Mouse (Mus musculus) ES-Bruce4 (cell line): Measurements from ENCODE around the gene Slc16a9. TPM values are rescaled to one million over a fixed set of nuclear protein-coding genes. Genes with fewer than 3 reads are reported as not detected.
A peak's percentile ranks its signal among the peaks of the same experiment; 100 is the strongest.

Experiments
- H3K27ac ChIP-seq: 2 replicates; pipeline ENCODE4 v1.5.1; 2012; ENCODE audit warnings: low read length, inconsistent platforms; ENCODE audit not compliant: insufficient read depth
- H3K27me3 ChIP-seq: 2 replicates; pipeline ENCODE4 v1.6.1; 2012; ENCODE audit warnings: mild to moderate bottlenecking, low read length, inconsistent platforms; ENCODE audit not compliant: control insufficient read depth, poor library complexity, insufficient read depth, severe bottlenecking
- H3K36me3 ChIP-seq: 2 replicates; pipeline ENCODE4 v1.6.1; 2012; ENCODE audit warnings: inconsistent platforms, mild to moderate bottlenecking, low read length, moderate library complexity; ENCODE audit not compliant: control insufficient read depth, poor library complexity, insufficient read depth, severe bottlenecking
- H3K4me1 ChIP-seq: one replicate; pipeline ENCODE4 v1.8.1; 2011; ENCODE audit warnings: low read length; ENCODE audit not compliant: control insufficient read depth, insufficient read depth
- H3K4me3 ChIP-seq: 2 replicates; pipeline ENCODE4 v1.5.1; 2011; ENCODE audit warnings: low read depth, mild to moderate bottlenecking, low read length
- H3K9ac ChIP-seq: 2 replicates; pipeline ENCODE4 v1.6.1; 2012; ENCODE audit warnings: low read depth, mild to moderate bottlenecking, inconsistent platforms; ENCODE audit not compliant: poor library complexity, severe bottlenecking
- H3K9me3 ChIP-seq: replicated peaks from 2 replicates; pipeline ENCODE4 v1.6.1; 2012; ENCODE audit warnings: mild to moderate bottlenecking, low read length, inconsistent platforms; ENCODE audit not compliant: control insufficient read depth, poor library complexity, insufficient read depth, severe bottlenecking
- CTCF ChIP-seq: IDR thresholded peaks from one replicate; pipeline ENCODE4 v1.8.1; 2011; ENCODE audit warnings: low read depth, low read length
- EP300 ChIP-seq: IDR thresholded peaks from 2 replicates; pipeline ENCODE4 v1.6.1; 2011; ENCODE audit warnings: low read depth, low read length; ENCODE audit not compliant: insufficient read depth
- POLR2A ChIP-seq: IDR thresholded peaks from one replicate; pipeline ENCODE4 v1.8.1; 2011; ENCODE audit warnings: low read length; ENCODE audit not compliant: insufficient read depth
- polyA plus RNA-seq: library from polyadenylated mRNA; stranded (reverse); fragments of >200 nt; gene quantifications from 2 replicates; pipeline ENCODE4 v1.2.4, GENCODE M21; 2011; ENCODE audit warnings: low read depth; ENCODE audit not compliant: missing spikeins, insufficient read depth, insufficient read length

Slc16a9 gene
- polyA plus RNA-seq, 1 experiment: 5.2 TPM

DNA sequence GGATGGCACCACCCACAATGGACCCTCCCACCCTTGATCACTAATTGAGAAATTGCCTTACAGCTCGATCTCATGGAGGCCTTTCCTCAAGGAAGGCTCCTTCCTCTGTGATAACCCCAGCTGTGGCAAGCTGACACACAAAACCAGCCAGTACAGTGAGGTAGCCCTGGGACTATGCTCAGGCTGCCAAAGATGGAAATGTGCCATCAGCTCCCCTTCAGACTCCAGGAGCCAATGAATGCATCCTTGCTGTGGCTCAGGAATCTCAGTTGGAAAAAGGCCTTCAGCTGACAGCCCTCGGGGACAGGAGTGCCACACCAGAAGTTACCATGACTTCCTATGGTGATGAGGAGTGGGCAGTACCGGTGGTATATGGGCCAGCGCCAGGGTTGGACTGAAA is 9.8 kb downstream of the Slc16a9 start:
- no peaks in the 10 kb centered on the region; the same call in 1 of the 2 replicates for H3K9me3 ChIP-seq
- H3K27me3 ChIP-seq: no peaks in the 10 kb centered on the region
- TF ChIP-seq EP300: no peak
- no peak for TF ChIP-seq CTCF
- TF ChIP-seq POLR2A: no peak
- H3K4me1 ChIP-seq: no peaks in the 10 kb centered on the region
- no peak overlapping the region for H3K4me3 ChIP-seq
- no peaks in the 10 kb centered on the region for H3K36me3 ChIP-seq
- no peak overlapping the region for H3K27ac ChIP-seq
- no peak overlapping the region for H3K9ac ChIP-seq

GRCm38 (mm10) chr10:70255601-70256210 is 10.8 kb downstream of the Slc16a9 start:
- no peaks in the 10 kb centered on the region for H3K36me3 ChIP-seq
- H3K4me3 ChIP-seq: peak overlapping the region; percentile 48
- peak; percentile 27 for TF ChIP-seq CTCF
- TF ChIP-seq POLR2A: no peak
- H3K27me3 ChIP-seq: no peaks in the 10 kb centered on the region
- no peak overlapping the region for H3K9ac ChIP-seq
- H3K27ac ChIP-seq: no peak overlapping the region
- H3K4me1 ChIP-seq: no peaks in the 10 kb centered on the region
- H3K9me3 ChIP-seq: no peaks in the 10 kb centered on the region

DNA sequence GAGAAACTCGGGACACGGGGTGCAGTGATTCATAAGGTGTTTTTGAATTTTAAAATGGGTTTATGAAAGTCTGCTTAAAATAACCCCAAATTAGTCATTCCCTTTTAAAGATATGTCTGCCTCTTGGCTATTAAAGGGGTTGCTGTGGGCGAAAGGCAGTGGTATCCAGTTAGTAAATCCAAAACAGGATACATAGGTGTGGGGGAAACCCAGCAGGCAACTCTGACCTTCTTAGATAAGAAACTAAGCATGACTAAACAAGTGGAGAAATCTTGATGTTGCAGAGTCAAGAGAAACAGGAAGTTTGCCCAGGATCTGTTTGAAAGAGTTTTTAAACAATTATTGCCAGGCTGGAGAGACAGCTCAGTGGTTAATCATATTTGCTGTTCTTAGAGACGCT is 12.1 kb downstream of the Slc16a9 start:
- Histone ChIP-seq H3K9me3 (no peaks in the 10 kb centered on the region), H3K4me1 (no peaks in the 10 kb centered on the region), H3K27me3 (no peaks in the 10 kb centered on the region), H3K9ac (no peak overlapping the region), H3K4me3 (no peak overlapping the region), H3K27ac (no peak overlapping the region), H3K36me3 (no peaks in the 10 kb centered on the region)
- TF ChIP-seq EP300 (no peak), CTCF (no peak), POLR2A (no peak)

DNA sequence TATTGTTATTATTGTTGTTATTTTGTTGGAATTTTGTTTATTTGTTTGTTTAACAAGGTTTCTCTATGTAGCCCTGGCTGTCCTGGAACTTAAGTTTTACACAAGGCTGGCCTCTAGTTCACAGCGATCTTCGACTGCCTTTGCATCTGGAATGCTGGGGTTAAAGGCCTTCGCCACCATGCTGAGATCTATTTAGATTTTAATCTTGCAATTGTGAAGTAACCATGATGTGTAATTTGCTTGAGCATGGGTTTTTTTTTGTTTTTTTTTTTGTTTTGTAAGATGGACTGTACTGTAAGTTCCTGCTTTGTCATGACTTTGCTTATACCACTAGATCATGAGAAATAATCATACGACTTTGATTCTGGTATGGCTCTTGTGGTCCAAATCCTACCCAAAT is 16.0 kb downstream of the Slc16a9 start:
- no peak for TF ChIP-seq POLR2A
- 0 out of 2 replicates have a peak, but pooled peaks have one; percentile 34 for TF ChIP-seq EP300
- H3K27me3 ChIP-seq: no peaks in the 10 kb centered on the region
- H3K36me3 ChIP-seq: no peaks in the 10 kb centered on the region
- no peak overlapping the region for H3K27ac ChIP-seq
- H3K4me1 ChIP-seq: no peaks in the 10 kb centered on the region
- H3K4me3 ChIP-seq: no peak overlapping the region
- no peaks in the 10 kb centered on the region for H3K9me3 ChIP-seq
- H3K9ac ChIP-seq: no peak overlapping the region

DNA sequence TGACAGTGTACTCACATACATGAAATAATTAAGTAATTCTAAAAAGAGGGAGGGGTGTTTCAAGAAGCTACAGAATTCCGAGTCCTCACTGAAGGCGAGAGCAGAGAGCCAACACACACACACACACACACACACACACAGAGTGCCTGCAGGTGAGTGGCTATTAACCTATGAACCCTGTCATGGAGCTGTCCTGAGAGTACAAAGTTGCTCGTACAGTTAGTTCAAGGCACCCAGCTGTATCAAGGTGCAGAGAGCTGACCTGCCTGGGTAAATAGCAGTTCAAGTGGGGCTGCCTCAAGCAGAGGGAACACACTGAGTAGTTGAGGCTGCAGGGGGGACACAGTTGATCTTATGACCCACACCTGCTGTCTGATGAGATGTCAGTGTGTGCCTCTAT is 17.2 kb downstream of the Slc16a9 start:
- H3K27ac ChIP-seq: no peak overlapping the region
- H3K27me3 ChIP-seq: no peaks in the 10 kb centered on the region
- no peaks in the 10 kb centered on the region for H3K4me1 ChIP-seq
- no peaks in the 10 kb centered on the region for H3K36me3 ChIP-seq
- H3K4me3 ChIP-seq: no peak overlapping the region
- H3K9me3 ChIP-seq: no peaks in the 10 kb centered on the region
- TF ChIP-seq EP300 (no peak), POLR2A (no peak), CTCF (no peak)
- no peak overlapping the region for H3K9ac ChIP-seq

DNA sequence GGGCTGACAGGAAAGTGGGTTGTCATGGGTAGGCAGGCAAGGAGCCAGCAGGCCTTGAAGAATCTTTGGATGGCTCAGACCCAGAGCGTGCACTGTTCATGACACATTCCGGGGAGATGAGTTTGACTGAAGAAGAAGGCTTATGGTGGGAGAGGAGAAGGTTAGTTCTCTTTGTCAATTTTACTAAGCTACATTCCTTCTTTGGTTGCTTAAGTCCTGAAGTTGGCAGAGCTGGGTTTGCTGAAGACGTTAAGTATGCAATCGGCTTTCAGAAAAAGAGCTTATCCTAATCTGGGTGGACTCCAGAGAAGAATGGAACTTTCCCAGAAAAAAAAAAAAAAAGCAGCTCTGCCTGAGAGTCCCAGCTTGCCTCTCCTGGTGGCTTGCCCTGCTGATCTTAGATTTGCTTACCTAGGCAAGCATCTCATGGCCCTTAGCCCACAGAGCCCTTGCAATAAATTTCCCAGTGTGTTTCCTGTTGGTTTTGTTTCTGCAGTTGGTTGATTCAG is 18.8 kb downstream of the Slc16a9 start:
- Histone ChIP-seq H3K9me3 (no peaks in the 10 kb centered on the region), H3K4me3 (no peak overlapping the region), H3K4me1 (no peaks in the 10 kb centered on the region), H3K27me3 (no peaks in the 10 kb centered on the region), H3K9ac (no peak overlapping the region), H3K27ac (no peak overlapping the region), H3K36me3 (no peaks in the 10 kb centered on the region)
- no peak for TF ChIP-seq EP300
- TF ChIP-seq POLR2A: no peak
- TF ChIP-seq CTCF: no peak
